Mouse (Mus musculus) bone marrow, adult 2 months (tissue): ENCODE results near the gene Pik3c2a. TPM values are rescaled to one million over a fixed set of nuclear protein-coding genes. Genes with fewer than 3 reads are reported as not detected.

Experiments used
- H3K27ac ChIP-seq: fragments of 200-500 bp; 2 replicates; pipeline ENCODE4 v1.5.1; 2012; ENCODE audit warnings: low read depth, mild to moderate bottlenecking, control low read depth, inconsistent platforms, low read length; ENCODE audit not compliant: control insufficient read depth, poor library complexity, insufficient read depth
- H3K4me1 ChIP-seq: fragments of 200-500 bp; 2 replicates; pipeline ENCODE4 v1.6.1; 2011; ENCODE audit warnings: low read length; ENCODE audit not compliant: control insufficient read depth, insufficient read depth
- H3K4me3 ChIP-seq: fragments of 200-500 bp; replicated peaks from 2 replicates; pipeline ENCODE3; 2011; ENCODE audit warnings: mild to moderate bottlenecking, low read depth, low read length, control low read depth; ENCODE audit not compliant: control insufficient read depth
- CTCF ChIP-seq: fragments of 200-500 bp; IDR thresholded peaks from 2 replicates; pipeline ENCODE4 v1.5.1; 2011; ENCODE audit warnings: low read length, control low read depth; ENCODE audit not compliant: control insufficient read depth, insufficient read depth
- POLR2A ChIP-seq: fragments of 200-500 bp; IDR thresholded peaks from 2 replicates; pipeline ENCODE4 v1.6.1; 2011; ENCODE audit warnings: low read depth, mild to moderate bottlenecking, control low read depth, low read length, borderline replicate concordance; ENCODE audit not compliant: control insufficient read depth
- WGBS: fragments of 180-500 bp; shearing (Covaris S2); methylation state at CpG from one replicate; pipeline ENCODE4 v1.1.7; 2018; 5-methylcytosine and 5-hydroxymethylcytosine counted together
- polyA plus RNA-seq: library from polyadenylated mRNA; stranded (reverse); fragments of >200 nt; gene quantifications from 2 replicates; pipeline ENCODE4 v1.2.4, GENCODE M21; 2011; ENCODE audit warnings: low replicate concordance; ENCODE audit not compliant: missing spikeins, insufficient read depth, insufficient read length

Gene Pik3c2a
- polyA plus RNA-seq, 1 experiment, result 3.9 TPM

DNA sequence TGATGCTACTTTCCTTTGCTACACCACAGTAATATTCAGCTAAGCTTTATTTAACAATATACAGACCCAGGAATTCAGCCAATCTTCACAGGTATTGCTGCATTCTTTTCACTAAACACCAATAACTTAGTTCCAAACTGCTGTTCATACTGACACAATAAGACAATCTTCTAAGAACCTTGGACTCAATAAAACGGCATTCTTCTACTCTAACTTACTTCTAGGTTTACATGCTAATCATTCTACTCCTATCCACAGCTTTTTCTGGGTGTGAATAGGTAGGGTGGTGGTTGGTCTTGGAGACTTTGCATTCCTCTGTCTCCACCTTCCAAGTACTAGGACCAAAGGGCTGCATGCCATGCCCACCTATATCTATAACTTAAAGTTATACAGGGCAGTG lies 69.0 kb downstream of the Pik3c2a start:
- TF ChIP-seq CTCF (no peak), POLR2A (no peak)
- no peak overlapping the region for H3K27ac ChIP-seq
- no peaks in the 10 kb centered on the region for H3K4me1 ChIP-seq
- 80% methylated on average over 1 of the region's 1 CpGs for WGBS
- H3K4me3 ChIP-seq, result no peak overlapping the region

DNA sequence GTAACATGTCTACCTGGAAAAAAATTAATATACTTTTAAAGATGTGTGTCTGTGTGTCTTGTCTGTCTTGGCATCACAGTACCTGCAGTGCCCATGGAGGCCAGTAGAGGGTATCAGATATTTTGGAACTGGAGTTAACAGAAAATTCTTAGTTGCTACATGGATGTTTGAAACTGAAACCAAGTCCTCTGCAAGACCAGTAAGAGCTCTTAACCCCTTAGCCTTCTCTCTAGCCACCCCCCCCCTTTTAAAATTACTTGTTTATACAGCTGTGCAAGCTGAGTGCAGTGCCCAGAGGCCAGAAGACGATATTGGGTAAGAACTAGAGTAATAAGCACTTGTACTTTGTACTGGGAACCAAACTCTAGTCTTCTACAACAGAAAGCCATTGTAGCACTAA lies 107.0 kb downstream of the Pik3c2a start:
- no peak for TF ChIP-seq CTCF
- no peak for TF ChIP-seq POLR2A
- 29% methylated on average over 1 of the region's 1 CpGs for WGBS
- no peak overlapping the region for H3K4me3 ChIP-seq
- H3K27ac ChIP-seq, result no peak overlapping the region
- H3K4me1 ChIP-seq, result peaks cover 2% of the 10 kb centered on the region; the same call in 1 of the 2 replicates

DNA sequence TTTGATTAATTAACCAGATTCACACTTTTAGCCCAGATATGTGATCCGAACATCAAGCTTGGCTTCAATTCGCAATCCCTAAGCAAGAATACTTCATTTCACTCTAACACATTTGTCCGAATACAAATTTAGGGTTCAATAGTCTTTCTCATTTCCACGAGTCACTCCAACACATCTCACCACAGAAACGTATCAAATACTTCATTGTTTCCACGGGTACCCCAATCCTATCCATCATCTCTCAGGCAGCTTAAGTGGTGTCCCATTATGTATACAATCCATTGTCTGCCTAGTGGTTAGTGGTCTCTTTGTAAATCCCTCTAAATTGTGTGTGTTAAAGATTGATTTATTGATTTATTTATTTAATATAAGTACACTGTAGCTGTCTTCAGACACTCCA lies 108.1 kb downstream of the Pik3c2a start:
- no peak overlapping the region for H3K4me3 ChIP-seq
- no peak overlapping the region for H3K27ac ChIP-seq
- TF ChIP-seq POLR2A (no peak), CTCF (no peak)
- peaks cover 2% of the 10 kb centered on the region; the same call in 1 of the 2 replicates for H3K4me1 ChIP-seq
- WGBS, result 76% methylated on average over 6 of the region's 6 CpGs

DNA sequence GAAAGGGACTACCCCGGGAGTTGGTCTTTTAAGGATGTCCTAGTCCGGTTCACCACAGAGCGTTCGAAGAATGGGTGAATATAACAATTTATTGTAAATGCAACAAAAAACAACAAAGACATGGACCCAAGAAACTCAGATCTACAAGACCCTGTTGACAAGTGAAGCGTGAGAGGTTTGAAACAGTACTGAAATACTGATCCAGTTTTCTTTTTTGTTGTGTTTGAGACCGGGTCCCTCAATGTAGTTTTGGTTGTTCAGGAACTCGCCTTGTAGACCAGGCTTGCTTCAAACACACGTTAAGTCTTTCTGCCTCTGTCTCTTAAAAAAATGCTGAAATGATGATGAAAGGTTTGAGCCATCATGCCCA lies 108.6 kb downstream of the Pik3c2a start:
- peaks cover 2% of the 10 kb centered on the region; the same call in 1 of the 2 replicates for H3K4me1 ChIP-seq
- H3K27ac ChIP-seq, result peak overlapping the region; percentile 81
- WGBS, result 17% methylated on average over 8 of the region's 8 CpGs
- no peak for TF ChIP-seq POLR2A
- no peak for TF ChIP-seq CTCF
- H3K4me3 ChIP-seq, result peak overlapping the region; percentile 96

DNA sequence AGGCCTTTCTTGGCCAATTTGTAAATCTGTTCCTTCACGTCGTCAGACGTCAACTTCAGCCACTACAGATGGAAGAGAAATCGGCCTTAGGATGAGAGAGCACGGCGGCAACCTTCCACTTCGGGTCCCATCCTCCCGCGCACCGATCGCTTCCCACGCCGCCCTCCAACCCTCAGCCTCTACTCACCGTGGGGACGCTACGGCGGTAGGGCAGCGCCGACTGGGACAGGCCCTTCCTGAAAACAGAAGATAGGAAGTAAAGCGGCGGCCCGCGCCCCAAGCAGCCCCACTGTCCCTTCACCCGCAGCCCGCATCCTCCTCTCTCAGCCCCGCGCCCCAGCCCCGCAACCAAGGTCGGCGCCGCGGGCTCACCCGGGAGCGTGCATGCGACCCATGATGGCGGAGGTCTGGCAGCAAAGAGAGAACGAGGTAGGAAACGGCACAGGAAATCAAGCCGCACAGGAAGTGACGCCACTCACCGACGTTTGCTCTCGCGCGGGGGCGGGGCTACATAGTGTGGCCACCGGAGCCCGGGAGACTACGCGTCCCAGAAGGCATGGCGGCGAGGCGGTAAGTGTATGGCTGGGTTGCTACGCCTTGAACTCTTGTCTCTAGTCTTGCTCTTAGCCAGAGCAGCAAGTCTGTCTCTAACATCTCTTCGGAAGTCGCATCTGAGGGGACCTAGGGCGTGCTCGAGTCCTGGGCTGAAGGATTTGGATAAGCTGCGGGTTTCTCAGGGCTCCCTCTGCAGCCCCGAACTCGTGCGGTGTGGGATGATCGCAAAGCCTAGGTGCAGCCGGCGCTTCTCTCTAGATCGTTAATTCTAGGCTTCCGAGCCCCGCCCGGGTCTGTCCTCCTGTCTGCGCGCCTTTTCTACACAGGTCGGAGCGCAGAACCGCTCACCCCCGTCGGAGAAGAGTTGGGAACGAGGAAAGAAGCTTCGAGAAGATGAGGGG lies 109.3 kb downstream of the Pik3c2a start, which contains the start of gene Rps13:
Gene Rps13 (minus strand): TSS at position 483 of the 956 bp plus-strand sequence.
- Histone ChIP-seq H3K4me3 (peak within 1 kb of the TSS; percentile 96), H3K4me1 (peaks cover 2% of the 10 kb centered on the region; the same call in 1 of the 2 replicates), H3K27ac (peak within 1 kb of the TSS; percentile 81)
- TF ChIP-seq POLR2A, result peak; percentile 91
- peak; percentile 2; the same call in 1 of the 2 replicates for TF ChIP-seq CTCF
- WGBS, result under 1% methylated on average over 78 of the region's 78 CpGs

DNA sequence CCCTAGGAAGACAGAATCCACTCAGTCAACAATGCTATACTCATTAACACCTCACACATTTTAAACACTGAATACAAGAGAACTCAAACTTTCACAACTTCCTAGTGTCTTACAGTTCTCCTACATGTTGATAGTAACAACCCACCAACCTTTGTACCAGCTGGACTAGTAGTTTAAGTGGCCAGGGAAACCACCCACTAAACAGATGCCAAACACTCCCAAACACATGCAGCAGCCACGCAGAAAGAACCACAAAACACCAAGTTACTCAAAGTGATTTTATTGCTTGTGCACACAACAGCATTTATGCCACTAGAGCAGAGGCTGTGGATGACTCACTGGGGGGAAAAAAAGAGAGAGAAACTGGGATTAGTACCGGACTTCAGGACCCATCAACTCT lies 112.0 kb downstream of the Pik3c2a start:
- peaks cover 2% of the 10 kb centered on the region; the same call in 1 of the 2 replicates for H3K4me1 ChIP-seq
- H3K27ac ChIP-seq, result no peak overlapping the region
- 80% methylated on average over 2 of the region's 2 CpGs for WGBS
- no peak overlapping the region for H3K4me3 ChIP-seq
- TF ChIP-seq CTCF (no peak), POLR2A (no peak)

DNA sequence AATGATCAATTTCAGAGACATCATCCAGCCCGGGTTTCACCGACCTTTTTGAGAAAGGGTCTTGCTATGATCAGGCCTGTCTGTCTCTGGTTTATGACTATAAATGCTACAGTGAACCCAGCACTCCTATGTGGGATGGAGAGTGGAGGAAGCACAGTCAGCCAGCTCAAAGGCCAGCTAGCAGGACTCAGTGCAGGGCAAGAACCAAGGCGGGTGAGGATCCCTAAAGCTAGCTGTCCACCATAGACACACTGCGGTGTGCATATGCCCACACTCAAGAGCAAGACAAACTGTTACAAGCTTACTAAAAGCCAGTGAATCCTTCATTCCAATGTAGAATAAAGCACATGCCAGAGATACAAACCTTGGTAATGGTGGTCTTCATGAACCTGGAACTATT lies 113.4 kb downstream of the Pik3c2a start:
- 90% methylated on average over 4 of the region's 4 CpGs for WGBS
- no peak overlapping the region for H3K27ac ChIP-seq
- H3K4me3 ChIP-seq, result no peak overlapping the region
- peaks cover 2% of the 10 kb centered on the region; the same call in 1 of the 2 replicates for H3K4me1 ChIP-seq
- no peak for TF ChIP-seq POLR2A
- TF ChIP-seq CTCF, result no peak

DNA sequence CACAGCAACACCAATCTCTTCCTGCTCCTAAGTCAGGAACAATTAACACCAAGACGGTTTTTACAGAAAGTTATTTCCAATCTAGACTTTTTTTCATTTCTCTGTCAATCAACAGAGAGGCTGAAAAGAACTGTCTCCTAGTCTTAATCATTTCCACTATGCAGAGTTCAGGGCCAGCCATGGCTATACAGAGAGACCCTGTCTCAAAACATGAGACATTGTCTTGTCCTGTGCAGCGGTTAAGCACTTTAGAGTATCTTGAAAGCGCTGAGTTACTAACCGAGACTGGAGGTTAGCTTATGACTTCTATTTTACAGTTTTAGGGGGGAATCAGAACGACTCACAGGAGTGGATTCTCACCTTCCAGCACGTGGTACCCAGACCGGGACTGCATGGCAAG lies 114.5 kb downstream of the Pik3c2a start:
- no peak for TF ChIP-seq CTCF
- Histone ChIP-seq H3K27ac (no peak overlapping the region; the same call in 1 of the 2 replicates), H3K4me3 (no peak overlapping the region), H3K4me1 (peaks cover 2% of the 10 kb centered on the region; the same call in 1 of the 2 replicates)
- 74% methylated on average over 7 of the region's 7 CpGs for WGBS
